Comparison of ENCODE assay signal across 8 mouse cellular contexts in genomic region chr7:44985595-44986191, GRCm38 (mm10). TPM values are rescaled to one million over a fixed set of nuclear protein-coding genes. Genes with fewer than 3 reads are reported as not detected.
DNase-seq lines count a peak whose midpoint lies in the region; ATAC-seq and TF ChIP-seq lines count a peak whose summit lies in the region.

No protein-coding gene starts in this region.

- 2% methylated on average over 44 of the region's 45 CpGs for WGBS in cerebellum, adult 2 months
- WGBS in hindbrain, embryonic 13.5 days: under 1% methylated on average over 44 of the region's 45 CpGs
- WGBS in macrophage (ENCODE audit: missing documents): under 1% methylated on average over 44 of the region's 45 CpGs

- H3K27me3 ChIP-seq in cerebellum, adult 2 months (ENCODE audit: control insufficient read depth, insufficient read depth, low read length): no peaks in the 10 kb centered on the region
- H3K27me3 ChIP-seq in hindbrain, embryonic 13.5 days: no peaks in the 10 kb centered on the region

- no peak for ATAC-seq in CD4-positive, CD25-positive, alpha-beta regulatory T cell, adult 4 months
- no peak; the same call in 1 of the 2 replicates for ATAC-seq in hindbrain, embryonic 13.5 days (ENCODE audit: low FRiP score)

- no peak for TF ChIP-seq POLR2A in cerebellum, adult 2 months (IDR thresholded peaks at IDR 0.05; ENCODE audit: borderline replicate concordance, insufficient read depth, low read length)

- H3K9me3 ChIP-seq in hindbrain, embryonic 13.5 days: no peaks in the 10 kb centered on the region

- TF ChIP-seq CTCF in cerebellum, adult 2 months (IDR thresholded peaks at IDR 0.05; ENCODE audit: borderline replicate concordance, insufficient read depth, low read depth, low read length): no peak

- intact Hi-C loops in left cerebral cortex, postnatal 10 days (cut with DNase I): no loop called here

- 0 out of 2 replicates have a peak, but pooled peaks cover 5% of the 10 kb centered on the region for H3K4me1 ChIP-seq in cerebellum, adult 2 months (ENCODE audit: control insufficient read depth, insufficient read depth, low read length)
- peaks cover 48% of the 10 kb centered on the region for H3K4me1 ChIP-seq in hindbrain, embryonic 13.5 days (replicated peaks)

- H3K9ac ChIP-seq in hindbrain, embryonic 13.5 days: peak overlapping the region; percentile 98

- H3K36me3 ChIP-seq in hindbrain, embryonic 13.5 days: peaks cover 24% of the 10 kb centered on the region
- H3K36me3 ChIP-seq in macrophage (ENCODE audit: inconsistent target): peaks cover 13% of the 10 kb centered on the region; the same call in 1 of the 2 replicates

- peak; percentile 69 for DNase-seq in CD4-positive, CD25-positive, alpha-beta regulatory T cell, adult 2 months (ENCODE audit: low read depth, low spot score)
- peak; percentile 64 to 65 for DNase-seq in cerebellum, adult 2 months
- DNase-seq in forelimb bud, embryonic 11.5 days (ENCODE audit: low read depth, low spot score): peak; percentile 76
- peak; percentile 54 to 88 for DNase-seq in left cerebral cortex, postnatal 10 days (ENCODE audit: extremely low spot score in 1 of 2, low spot score in 2 of 2)
- peak; percentile 68 for DNase-seq in right cerebral cortex, postnatal 14 days

- H3K79me2 ChIP-seq in macrophage (ENCODE audit: inconsistent target): peaks cover 21% of the 10 kb centered on the region

- H3K4me3 ChIP-seq in cerebellum, adult 2 months (replicated peaks; ENCODE audit: insufficient read depth, low read depth, low read length): peak overlapping the region; percentile 82
- peak overlapping the region; percentile 94 for H3K4me3 ChIP-seq in hindbrain, embryonic 13.5 days
- H3K4me3 ChIP-seq in macrophage (ENCODE audit: inconsistent target): peak overlapping the region; percentile 60

- peak overlapping the region; percentile 81 for H3K27ac ChIP-seq in cerebellum, adult 2 months (ENCODE audit: insufficient read depth, low read length)
- H3K27ac ChIP-seq in hindbrain, embryonic 13.5 days: peak overlapping the region; percentile 97
- peak overlapping the region; percentile 40; the same call in 1 of the 2 replicates for H3K27ac ChIP-seq in macrophage

- peak overlapping the region; percentile 73 for H3K4me2 ChIP-seq in hindbrain, embryonic 13.5 days

RNA-seq across cellular contexts. Expression of gene Prmt1, which starts 0.7 kb away (rescaled TPM):
- 100 to 1,000 TPM in 1 of 2 experiments, 10 to 100 TPM in 1; 39.7 to 114 TPM for polyA plus RNA-seq in CD4-positive, CD25-positive, alpha-beta regulatory T cell, adult 4 months (2017; shearing (Covaris generic))
- 225 and 227 TPM in 2 replicates for polyA plus RNA-seq in cerebellum, adult 2 months (2012; rRNA removed)
- polyA plus RNA-seq in hindbrain, embryonic 13.5 days (2015; fragmentation: Nextera tagmentation; extraction: Ambion mirVana): 681 and 687 TPM in 2 replicates
- 100 to 1,000 TPM; 253 to 257 TPM for total RNA-seq in left cerebral cortex, postnatal 10 days (2021)
- total RNA-seq in macrophage (2018; cell fraction: chromatin; rRNA removed): 10 to 100 TPM; 16.1 to 61.5 (median 32.8) TPM
- 10 to 100 TPM; 31.0 to 52.5 (median 44.9) TPM for total RNA-seq in macrophage (2018; cell fraction: cytosol; rRNA removed)
- total RNA-seq in macrophage (2018; cell fraction: nucleus; rRNA removed): 10 to 100 TPM; 14.0 to 74.6 (median 24.9) TPM
- polyA plus RNA-seq in macrophage (2018): 53.7 to 169 TPM (median 55.6 TPM) in 3 replicates

RNA-seq across cellular contexts. Expression of gene Cpt1c, which starts 11.0 kb away (rescaled TPM):
- polyA plus RNA-seq in CD4-positive, CD25-positive, alpha-beta regulatory T cell, adult 4 months (2017; shearing (Covaris generic)): under 1 TPM; 0.36 to 0.92 TPM
- 129 and 137 TPM in 2 replicates for polyA plus RNA-seq in cerebellum, adult 2 months (2012; rRNA removed)
- 52.2 and 56.3 TPM in 2 replicates for polyA plus RNA-seq in hindbrain, embryonic 13.5 days (2015; fragmentation: Nextera tagmentation; extraction: Ambion mirVana)
- 10 to 100 TPM; 93.4 to 95.5 TPM for total RNA-seq in left cerebral cortex, postnatal 10 days (2021)
- 1 to 10 TPM in 4 of 26 experiments, under 1 TPM in 11, not detected in 11; 0.21 to 5.4 (median 0.39) TPM for total RNA-seq in macrophage (2018; cell fraction: chromatin; rRNA removed)
- under 1 TPM in 11 of 26 experiments, not detected in 15; 0.04 to 0.22 (median 0.09) TPM for total RNA-seq in macrophage (2018; cell fraction: cytosol; rRNA removed)
- 1 to 10 TPM in 1 of 26 experiments, under 1 TPM in 9, not detected in 16; 0.12 to 3.0 (median 0.30) TPM for total RNA-seq in macrophage (2018; cell fraction: nucleus; rRNA removed)
- not detected in 3 replicates for polyA plus RNA-seq in macrophage (2018)

RNA-seq across cellular contexts. Expression of gene Irf3, which starts 11.8 kb away (rescaled TPM):
- 100 to 1,000 TPM; 117 to 147 TPM for polyA plus RNA-seq in CD4-positive, CD25-positive, alpha-beta regulatory T cell, adult 4 months (2017; shearing (Covaris generic))
- polyA plus RNA-seq in cerebellum, adult 2 months (2012; rRNA removed): 126 and 130 TPM in 2 replicates
- polyA plus RNA-seq in hindbrain, embryonic 13.5 days (2015; fragmentation: Nextera tagmentation; extraction: Ambion mirVana): 66.7 and 68.3 TPM in 2 replicates
- total RNA-seq in left cerebral cortex, postnatal 10 days (2021): 10 to 100 TPM; 25.5 to 32.2 TPM
- 100 to 1,000 TPM; 142 to 546 (median 308) TPM for total RNA-seq in macrophage (2018; cell fraction: chromatin; rRNA removed)
- total RNA-seq in macrophage (2018; cell fraction: cytosol; rRNA removed): 10 to 100 TPM; 29.0 to 55.1 (median 41.6) TPM
- 100 to 1,000 TPM in 25 of 26 experiments, 10 to 100 TPM in 1; 96.5 to 497 (median 179) TPM for total RNA-seq in macrophage (2018; cell fraction: nucleus; rRNA removed)
- polyA plus RNA-seq in macrophage (2018): 30.9 to 55.5 TPM (median 35.0 TPM) in 3 replicates

RNA-seq across cellular contexts. Expression of gene Bcl2l12, which starts 12.8 kb away (rescaled TPM):
- polyA plus RNA-seq in CD4-positive, CD25-positive, alpha-beta regulatory T cell, adult 4 months (2017; shearing (Covaris generic)): 10 to 100 TPM; 23.6 to 30.1 TPM
- 6.0 and 6.4 TPM in 2 replicates for polyA plus RNA-seq in cerebellum, adult 2 months (2012; rRNA removed)
- 16.2 and 19.7 TPM in 2 replicates for polyA plus RNA-seq in hindbrain, embryonic 13.5 days (2015; fragmentation: Nextera tagmentation; extraction: Ambion mirVana)
- total RNA-seq in left cerebral cortex, postnatal 10 days (2021): 1 to 10 TPM; 3.8 to 5.1 TPM
- total RNA-seq in macrophage (2018; cell fraction: chromatin; rRNA removed): 10 to 100 TPM in 16 of 26 experiments, 1 to 10 TPM in 10; 2.8 to 30.8 (median 14.9) TPM
- 10 to 100 TPM in 20 of 26 experiments, 1 to 10 TPM in 6; 7.3 to 15.4 (median 11.5) TPM for total RNA-seq in macrophage (2018; cell fraction: cytosol; rRNA removed)
- total RNA-seq in macrophage (2018; cell fraction: nucleus; rRNA removed): 10 to 100 TPM in 15 of 26 experiments, 1 to 10 TPM in 11; 1.8 to 31.2 (median 11.8) TPM
- polyA plus RNA-seq in macrophage (2018): 10.9 to 14.5 TPM (median 12.9 TPM) in 3 replicates

RNA-seq across cellular contexts. Expression of gene Scaf1, which starts 30.5 kb away (rescaled TPM):
- polyA plus RNA-seq in CD4-positive, CD25-positive, alpha-beta regulatory T cell, adult 4 months (2017; shearing (Covaris generic)): 1 to 10 TPM; 7.0 to 9.3 TPM
- polyA plus RNA-seq in cerebellum, adult 2 months (2012; rRNA removed): 115 and 120 TPM in 2 replicates
- polyA plus RNA-seq in hindbrain, embryonic 13.5 days (2015; fragmentation: Nextera tagmentation; extraction: Ambion mirVana): 42.4 and 45.2 TPM in 2 replicates
- 100 to 1,000 TPM; 156 to 160 TPM for total RNA-seq in left cerebral cortex, postnatal 10 days (2021)
- 100 to 1,000 TPM in 17 of 26 experiments, 10 to 100 TPM in 9; 58.1 to 193 (median 118) TPM for total RNA-seq in macrophage (2018; cell fraction: chromatin; rRNA removed)
- total RNA-seq in macrophage (2018; cell fraction: cytosol; rRNA removed): 10 to 100 TPM; 33.8 to 57.6 (median 44.3) TPM
- total RNA-seq in macrophage (2018; cell fraction: nucleus; rRNA removed): 100 to 1,000 TPM in 3 of 26 experiments, 10 to 100 TPM in 23; 54.8 to 113 (median 75.3) TPM
- 32.6 to 36.9 TPM (median 32.9 TPM) in 3 replicates for polyA plus RNA-seq in macrophage (2018)

Comparison
In these comparisons a context has a peak if more than half of its experiments do, and no peak if none do; other contexts are left out.
1. H3K27ac ChIP-seq: peak in every context shown above with its lines; median percentile 97 in hindbrain, embryonic 13.5 days; 81 in cerebellum, adult 2 months; 40 in macrophage.
2. RNA of gene Cpt1c, which starts 11.0 kb away (polyA plus RNA-seq): 129 to 137 TPM in cerebellum, adult 2 months and 52.2 to 56.3 TPM in hindbrain, embryonic 13.5 days; 0.36 to 0.92 TPM in CD4-positive, CD25-positive, alpha-beta regulatory T cell, adult 4 months and not detected in macrophage; every median in the first group is over 10 times any median in the second.
3. Peak in every context shown above with its lines, with median percentiles within 50 percentile points of each other: DNase-seq and H3K4me3 ChIP-seq.